Mouse (Mus musculus) kidney, adult 8-10 months (tissue): Measurements from ENCODE around the gene Trim60.

ENCODE experiments used
- DNase-seq, 2 experiments: peaks; one replicate each; pipeline ENCODE4 v3.0.0; 2022

Trim60 gene

GRCm38 (mm10) chr8:64983150-64983897 is 35.1 kb downstream of the Trim60 start:
- DNase-seq: no peak

GRCm38 (mm10) chr8:64962836-64963235 is 55.5 kb downstream of the Trim60 start:
- DNase-seq: no peak

DNA sequence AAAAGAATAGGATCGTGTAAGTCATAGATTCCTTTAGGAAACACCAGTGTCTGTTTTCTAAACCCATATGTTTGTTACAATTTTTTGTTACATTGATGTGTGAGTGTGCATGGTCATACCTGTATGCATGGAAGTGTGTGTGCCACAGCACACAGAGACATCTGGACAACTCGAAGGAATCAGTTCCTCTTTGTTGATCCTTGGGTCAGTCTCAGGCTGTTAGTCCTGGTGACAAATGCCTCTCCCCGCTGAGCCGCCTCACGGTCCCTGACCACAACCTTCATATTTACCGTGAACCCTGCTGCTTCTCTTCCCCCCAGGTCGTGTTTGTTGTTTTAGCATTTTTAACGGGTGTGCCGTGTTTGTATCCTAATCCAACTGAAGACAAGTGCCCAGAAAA is 59.4 kb downstream of the Trim60 start:
- no peak for DNase-seq

- DNase-seq: no peak
These were observed 66.3 kb downstream of the Trim60 start for GRCm38 (mm10) chr8:64952101-64952500.
